Mouse (Mus musculus) effector memory CD4-positive, alpha-beta T cell, adult 5 months (primary cell): Measurements from ENCODE around the gene Pde4d. TPM values are rescaled to one million over a fixed set of nuclear protein-coding genes. Genes with fewer than 3 reads are reported as not detected.

Source experiments
- polyA plus RNA-seq: library from polyadenylated mRNA; unstranded; fragments of 100-300 nt; shearing (Covaris generic); gene quantifications from one replicate; pipeline ENCODE4 v1.2.1, GENCODE M21; 2017

Gene Pde4d
- 166 TPM for polyA plus RNA-seq

DNA sequence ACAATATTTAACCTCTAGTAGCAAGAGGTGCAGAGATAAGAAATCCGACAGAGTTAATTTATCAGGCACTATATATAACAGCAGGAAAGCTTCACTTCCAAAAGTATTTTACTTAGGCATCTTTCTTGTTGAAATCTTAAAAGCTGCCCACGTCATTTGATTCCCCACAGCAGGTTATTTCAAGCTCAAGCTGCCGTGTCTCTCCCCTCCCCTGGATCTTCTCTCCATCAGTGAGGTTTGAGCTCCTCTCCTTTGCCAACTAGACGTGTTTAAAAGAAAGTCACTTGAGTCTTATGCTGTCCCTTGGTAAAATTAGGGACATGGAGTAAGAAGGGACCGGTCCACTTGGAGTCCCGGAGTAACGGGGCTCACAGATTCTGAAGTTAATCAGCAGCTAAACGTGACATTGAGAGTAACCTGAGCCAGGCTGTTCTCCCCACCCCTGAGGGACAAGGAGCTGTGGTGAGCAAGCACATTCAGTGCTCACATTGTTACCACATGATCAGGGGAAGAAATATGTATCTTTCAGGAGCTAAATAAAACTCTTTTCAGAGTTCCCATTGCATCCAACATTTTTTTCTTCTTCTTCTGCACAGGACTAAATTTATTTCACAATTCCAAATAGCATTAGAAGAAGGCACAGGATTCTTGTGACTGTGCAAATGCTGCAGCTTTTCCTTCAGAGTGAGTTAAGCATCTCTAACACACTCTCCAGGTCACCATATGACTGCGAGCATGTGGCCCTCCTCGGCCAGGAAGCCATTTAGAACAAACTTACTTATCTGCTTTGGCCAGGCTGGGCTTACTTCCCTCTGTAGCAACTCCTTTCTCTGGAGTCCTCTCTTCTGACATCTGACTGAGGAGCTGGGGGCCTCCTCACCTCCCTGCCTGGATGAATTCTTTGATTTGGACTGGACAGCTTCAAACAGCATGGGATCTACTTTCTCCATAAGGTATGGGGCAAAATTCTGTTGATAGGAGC lies at the start of gene Pde4d:
Gene Pde4d, plus strand, starts transcription at position 833 of the 982 bp plus-strand sequence.

Other genes starting within 250 kb of the Pde4d start
- gene Elovl7, start 235.5 kb upstream of the Pde4d start, polyA plus RNA-seq, result 1.2 TPM
- 0.29 TPM for gene Depdc1b, start 133.6 kb upstream of the Pde4d start, polyA plus RNA-seq